Mouse (Mus musculus) liver, embryonic 12.5 days (tissue): ENCODE results near the gene Lurap1l. TPM values are rescaled to one million over a fixed set of nuclear protein-coding genes. Genes with fewer than 3 reads are reported as not detected.

ENCODE experiments used
- ATAC-seq: fragments of 200-750 bp; cut with Nextera tagmentation; 2 replicates; pipeline ENCODE4 v1.8.0; 2017; ENCODE audit warnings: moderate number of reproducible peaks, mild to moderate bottlenecking, moderate library complexity
- H3K27ac ChIP-seq: fragments of 300-500 bp; sonication (generic); 2 replicates; pipeline ENCODE4 v1.5.1; 2016; ENCODE audit warnings: mild to moderate bottlenecking
- H3K27me3 ChIP-seq: fragments of 300-500 bp; sonication (generic); replicated peaks from 2 replicates; pipeline ENCODE4 v1.6.1; 2016; ENCODE audit warnings: mild to moderate bottlenecking, moderate library complexity
- H3K36me3 ChIP-seq: fragments of 300-500 bp; sonication (generic); 2 replicates; pipeline ENCODE4 v1.6.1; 2016; ENCODE audit warnings: mild to moderate bottlenecking, moderate library complexity
- H3K4me1 ChIP-seq: fragments of 300-500 bp; sonication (generic); 2 replicates; pipeline ENCODE4 v1.6.1; 2016
- H3K4me2 ChIP-seq: fragments of 300-500 bp; sonication (generic); 2 replicates; pipeline ENCODE4 v1.6.1; 2016; ENCODE audit warnings: mild to moderate bottlenecking, moderate library complexity
- H3K4me3 ChIP-seq: fragments of 300-500 bp; sonication (generic); 2 replicates; pipeline ENCODE4 v1.5.1; 2016; ENCODE audit warnings: mild to moderate bottlenecking, moderate library complexity
- H3K9ac ChIP-seq: fragments of 300-500 bp; sonication (generic); 2 replicates; pipeline ENCODE4 v1.6.1; 2016; ENCODE audit warnings: mild to moderate bottlenecking, moderate library complexity
- H3K9me3 ChIP-seq: fragments of 300-500 bp; sonication (generic); replicated peaks from 2 replicates; pipeline ENCODE4 v1.6.1; 2016; ENCODE audit warnings: mild to moderate bottlenecking, moderate library complexity
- WGBS: fragments of 180-500 bp; shearing (Covaris S2); methylation state at CpG from one replicate; pipeline ENCODE4 v1.1.7; 2016; ENCODE audit not compliant: insufficient replicate concordance; 5-methylcytosine and 5-hydroxymethylcytosine counted together
- polyA plus RNA-seq: library from polyadenylated mRNA; unstranded; fragments of >200 nt; fragmentation: Nextera tagmentation; extraction: Ambion mirVana; gene quantifications from 2 replicates; pipeline ENCODE4 v1.2.1, GENCODE M21; 2016

The Lurap1l gene
- 3.5 and 3.7 TPM in 2 replicates for polyA plus RNA-seq

- H3K27ac ChIP-seq = peak within 1 kb of the TSS; percentile 72
Observed at GRCm38 (mm10) chr4:80910481-80910870, at the start of gene Lurap1l. TSS of gene Lurap1l (plus strand) at chr4:80910646.

GRCm38 (mm10) chr4:80862962-80863361 is 47.5 kb upstream of the Lurap1l start:
- Histone ChIP-seq H3K27ac (no peak overlapping the region), H3K9ac (no peak overlapping the region), H3K4me3 (no peak overlapping the region), H3K9me3 (no peaks in the 10 kb centered on the region), H3K36me3 (no peaks in the 10 kb centered on the region), H3K4me2 (no peak overlapping the region), H3K4me1 (peaks cover 4% of the 10 kb centered on the region; the same call in 1 of the 2 replicates), H3K27me3 (no peaks in the 10 kb centered on the region)
- 80% methylated on average over 9 of the region's 9 CpGs for WGBS
- no peak for ATAC-seq

More at GRCm38 (mm10) chr4:80910481-80910870, at the start of gene Lurap1l:
- Histone ChIP-seq H3K4me1 (no peaks in the 10 kb centered on the region), H3K9ac (peak within 1 kb of the TSS; percentile 59), H3K36me3 (no peaks in the 10 kb centered on the region), H3K27me3 (peaks cover 18% of the 10 kb centered on the region), H3K4me3 (peak within 1 kb of the TSS; percentile 57), H3K4me2 (peak within 1 kb of the TSS; percentile 67), H3K9me3 (no peaks in the 10 kb centered on the region)
- ATAC-seq = no peak
- WGBS = 0% methylated on average over 10 of the region's 10 CpGs

GRCm38 (mm10) chr4:80863906-80864305 is 46.5 kb upstream of the Lurap1l start:
- Histone ChIP-seq H3K4me3 (no peak overlapping the region), H3K4me1 (peaks cover 4% of the 10 kb centered on the region; the same call in 1 of the 2 replicates), H3K27ac (no peak overlapping the region), H3K36me3 (no peaks in the 10 kb centered on the region), H3K9ac (no peak overlapping the region), H3K4me2 (no peak overlapping the region), H3K9me3 (no peaks in the 10 kb centered on the region), H3K27me3 (no peaks in the 10 kb centered on the region)
- WGBS = 51% methylated on average over 7 of the region's 7 CpGs
- ATAC-seq = no peak

- Histone ChIP-seq H3K4me3 (peak overlapping the region; percentile 22), H3K4me2 (peak overlapping the region; percentile 58), H3K36me3 (no peaks in the 10 kb centered on the region), H3K9me3 (no peaks in the 10 kb centered on the region), H3K4me1 (peaks cover 4% of the 10 kb centered on the region; the same call in 1 of the 2 replicates), H3K9ac (no peak overlapping the region), H3K27me3 (no peaks in the 10 kb centered on the region), H3K27ac (no peak overlapping the region)
- 2% methylated on average over 17 of the region's 17 CpGs for WGBS
- peak; percentile 62; the same call in 1 of the 2 replicates for ATAC-seq
Observed at GRCm38 (mm10) chr4:80864511-80864922, 45.9 kb upstream of the Lurap1l start.

GRCm38 (mm10) chr4:80866065-80866464 is 44.4 kb upstream of the Lurap1l start:
- Histone ChIP-seq H3K27me3 (no peaks in the 10 kb centered on the region), H3K9me3 (no peaks in the 10 kb centered on the region), H3K4me1 (peaks cover 4% of the 10 kb centered on the region; the same call in 1 of the 2 replicates), H3K27ac (no peak overlapping the region), H3K36me3 (no peaks in the 10 kb centered on the region), H3K4me3 (no peak overlapping the region), H3K4me2 (no peak overlapping the region), H3K9ac (no peak overlapping the region)
- no peak for ATAC-seq
- WGBS = 22% methylated on average over 5 of the region's 5 CpGs

GRCm38 (mm10) chr4:80869598-80869997 is 40.8 kb upstream of the Lurap1l start:
- WGBS = 52% methylated on average over 2 of the region's 2 CpGs
- Histone ChIP-seq H3K36me3 (no peaks in the 10 kb centered on the region), H3K4me1 (0 out of 2 replicates have a peak, but pooled peaks cover 6% of the 10 kb centered on the region), H3K9me3 (no peaks in the 10 kb centered on the region), H3K4me2 (no peak overlapping the region), H3K27me3 (no peaks in the 10 kb centered on the region), H3K27ac (no peak overlapping the region), H3K9ac (no peak overlapping the region), H3K4me3 (no peak overlapping the region)
- ATAC-seq = no peak

GRCm38 (mm10) chr4:80872847-80873644 is 37.4 kb upstream of the Lurap1l start:
- Histone ChIP-seq H3K9me3 (no peaks in the 10 kb centered on the region), H3K27ac (peak overlapping the region; percentile 36), H3K27me3 (no peaks in the 10 kb centered on the region), H3K4me2 (no peak overlapping the region), H3K4me1 (peaks cover 5% of the 10 kb centered on the region; the same call in 1 of the 2 replicates), H3K9ac (no peak overlapping the region), H3K4me3 (no peak overlapping the region), H3K36me3 (no peaks in the 10 kb centered on the region)
- WGBS = 27% methylated on average over 6 of the region's 6 CpGs
- ATAC-seq = no peak

GRCm38 (mm10) chr4:80874121-80874859 is 36.2 kb upstream of the Lurap1l start:
- 46% methylated on average over 5 of the region's 5 CpGs for WGBS
- H3K9ac ChIP-seq = no peak overlapping the region
- H3K4me3 ChIP-seq = no peak overlapping the region
- no peaks in the 10 kb centered on the region for H3K9me3 ChIP-seq
- peaks cover 5% of the 10 kb centered on the region; the same call in 1 of the 2 replicates for H3K4me1 ChIP-seq
- H3K4me2 ChIP-seq = no peak overlapping the region
- no peak overlapping the region for H3K27ac ChIP-seq
- no peaks in the 10 kb centered on the region for H3K27me3 ChIP-seq
- no peaks in the 10 kb centered on the region for H3K36me3 ChIP-seq
- ATAC-seq = peak; percentile 59

- Histone ChIP-seq H3K27me3 (no peaks in the 10 kb centered on the region), H3K4me2 (no peak overlapping the region), H3K27ac (no peak overlapping the region), H3K9ac (no peak overlapping the region), H3K9me3 (no peaks in the 10 kb centered on the region), H3K36me3 (no peaks in the 10 kb centered on the region), H3K4me3 (no peak overlapping the region), H3K4me1 (peaks cover 5% of the 10 kb centered on the region; the same call in 1 of the 2 replicates)
- 54% methylated on average over 4 of the region's 4 CpGs for WGBS
- ATAC-seq = no peak
Observed at GRCm38 (mm10) chr4:80875055-80875454, 35.4 kb upstream of the Lurap1l start.

- H3K4me2 ChIP-seq = no peak overlapping the region
- no peaks in the 10 kb centered on the region for H3K4me1 ChIP-seq
- no peaks in the 10 kb centered on the region for H3K9me3 ChIP-seq
- no peak for ATAC-seq
- no peaks in the 10 kb centered on the region for H3K36me3 ChIP-seq
- H3K4me3 ChIP-seq = no peak overlapping the region
- no peak overlapping the region for H3K27ac ChIP-seq
- no peaks in the 10 kb centered on the region for H3K27me3 ChIP-seq
- WGBS = 67% methylated on average over 1 of the region's 1 CpGs
- H3K9ac ChIP-seq = no peak overlapping the region
Observed at GRCm38 (mm10) chr4:80881996-80882599, 28.3 kb upstream of the Lurap1l start.

GRCm38 (mm10) chr4:80886631-80887030 is 23.8 kb upstream of the Lurap1l start:
- ATAC-seq = no peak
- no peaks in the 10 kb centered on the region for H3K27me3 ChIP-seq
- no peaks in the 10 kb centered on the region for H3K4me1 ChIP-seq
- H3K36me3 ChIP-seq = no peaks in the 10 kb centered on the region
- no peak overlapping the region for H3K9ac ChIP-seq
- 66% methylated on average over 4 of the region's 4 CpGs for WGBS
- H3K4me3 ChIP-seq = no peak overlapping the region
- H3K4me2 ChIP-seq = no peak overlapping the region
- H3K9me3 ChIP-seq = no peaks in the 10 kb centered on the region
- no peak overlapping the region for H3K27ac ChIP-seq

GRCm38 (mm10) chr4:80891004-80891403 is 19.4 kb upstream of the Lurap1l start:
- Histone ChIP-seq H3K27ac (no peak overlapping the region), H3K4me3 (no peak overlapping the region), H3K4me1 (no peaks in the 10 kb centered on the region), H3K9ac (no peak overlapping the region), H3K4me2 (no peak overlapping the region), H3K36me3 (no peaks in the 10 kb centered on the region), H3K9me3 (no peaks in the 10 kb centered on the region), H3K27me3 (no peaks in the 10 kb centered on the region)
- 73% methylated on average over 6 of the region's 6 CpGs for WGBS
- no peak for ATAC-seq
